22 mouse cellular contexts compared by ENCODE assay signal in the genomic region with DNA sequence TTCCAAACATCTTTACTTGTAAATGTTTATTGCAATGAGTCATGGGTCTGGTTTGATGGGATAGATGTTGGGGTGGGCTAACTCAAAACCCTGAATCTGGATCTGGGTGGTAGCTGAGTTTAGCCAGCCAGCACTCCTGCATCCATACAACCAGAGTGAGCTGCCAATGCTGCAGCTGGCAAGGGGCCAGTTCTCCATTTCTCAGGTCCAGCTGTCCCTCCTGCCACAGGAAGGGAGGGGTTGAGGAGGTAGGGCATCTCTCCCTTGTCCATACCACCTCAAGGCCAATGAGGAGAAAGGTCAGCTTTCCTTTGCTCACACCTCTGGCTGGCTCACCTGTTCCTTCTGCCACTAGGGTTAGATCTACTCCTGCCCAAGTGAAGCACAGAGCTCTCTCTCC. TPM values are rescaled to one million over a fixed set of nuclear protein-coding genes. Genes with fewer than 3 reads are reported as not detected.
A peak's percentile ranks its signal among the peaks of the same experiment; 100 is the strongest.
DNase-seq lines count a peak whose midpoint lies in the region; ATAC-seq lines count a peak whose summit lies in the region.
"Had no signal": no experiment of that assay in that cellular context is flagged by ENCODE, and none has a peak within 500 bp of the region (broad histone marks: within the 10 kb centered on the region; RNA-seq: fewer than 3 reads in every experiment).

No protein-coding gene starts in this region.

- no peaks in the 10 kb centered on the region for H3K4me1 ChIP-seq in hindbrain, embryonic 14.5 days (replicated peaks; ENCODE audit: control insufficient read depth, insufficient read depth, low read length)
- no peaks in the 10 kb centered on the region for H3K4me1 ChIP-seq in hindbrain, embryonic 13.5 days (replicated peaks)
- H3K4me1 ChIP-seq: embryonic facial prominence, embryonic 13.5 days; heart, embryonic 15.5 days; intestine, embryonic 15.5 days; limb, embryonic 10.5 days; midbrain, embryonic 15.5 days; neural tube, embryonic 15.5 days had no signal

- H3K9me3 ChIP-seq in hindbrain, embryonic 14.5 days (ENCODE audit: control insufficient read depth, low read length) = no peaks in the 10 kb centered on the region
- H3K9me3 ChIP-seq in hindbrain, embryonic 13.5 days = no peaks in the 10 kb centered on the region
- H3K9me3 ChIP-seq: embryonic facial prominence, embryonic 13.5 days; G1E; heart, embryonic 15.5 days; intestine, embryonic 15.5 days; limb, embryonic 10.5 days; midbrain, embryonic 15.5 days; neural tube, embryonic 15.5 days had no signal

- no peak overlapping the region for H3K27ac ChIP-seq in hindbrain, embryonic 14.5 days
- H3K27ac ChIP-seq in hindbrain, embryonic 13.5 days = no peak overlapping the region
- H3K27ac ChIP-seq: embryonic facial prominence, embryonic 13.5 days; heart, adult 2 months; heart, embryonic 15.5 days; intestine, embryonic 15.5 days; limb, embryonic 10.5 days; midbrain, embryonic 15.5 days; neural tube, embryonic 15.5 days had no signal

- H3K36me3 ChIP-seq in hindbrain, embryonic 14.5 days (replicated peaks; ENCODE audit: control insufficient read depth, insufficient read depth) = no peaks in the 10 kb centered on the region
- no peaks in the 10 kb centered on the region for H3K36me3 ChIP-seq in hindbrain, embryonic 13.5 days
- H3K36me3 ChIP-seq: embryonic facial prominence, embryonic 13.5 days; G1E; heart, embryonic 15.5 days; intestine, embryonic 15.5 days; limb, embryonic 10.5 days; midbrain, embryonic 15.5 days; neural tube, embryonic 15.5 days had no signal

- ATAC-seq in hindbrain, embryonic 14.5 days (ENCODE audit: low FRiP score) = no peak
- no peak for ATAC-seq in hindbrain, embryonic 13.5 days (ENCODE audit: low FRiP score)
- ATAC-seq: CD4-positive, CD25-positive, alpha-beta regulatory T cell, adult 4 months; forebrain, embryonic 16.5 days; intestine, embryonic 15.5 days; liver, postnatal 0 days; midbrain, embryonic 15.5 days had no signal

- no peaks in the 10 kb centered on the region for H3K27me3 ChIP-seq in hindbrain, embryonic 14.5 days (ENCODE audit: control insufficient read depth, insufficient read depth, low read length)
- no peaks in the 10 kb centered on the region for H3K27me3 ChIP-seq in hindbrain, embryonic 13.5 days
- H3K27me3 ChIP-seq: embryonic facial prominence, embryonic 13.5 days; heart, embryonic 15.5 days; intestine, embryonic 15.5 days; midbrain, embryonic 15.5 days; neural tube, embryonic 15.5 days had no signal

- DNase-seq in adrenal gland, postnatal 25 days = peak; percentile 2
- no peak for DNase-seq in adrenal gland, postnatal 4 days (ENCODE audit: low spot score in 2 of 2)
- peak; percentile 30 for DNase-seq in hindbrain, embryonic 14.5 days (ENCODE audit: low spot score)
- DNase-seq in left cerebral cortex, postnatal 4 days = peak; percentile 69
- DNase-seq in left cerebral cortex, postnatal 36 days (ENCODE audit: low spot score in 2 of 2) = no peak
- peak; percentile 4 for DNase-seq in R1 (ENCODE audit: low read depth, low spot score)
- DNase-seq in thymus, postnatal 10 days (ENCODE audit: low spot score in 2 of 2) = no peak
- DNase-seq: gastrocnemius, postnatal 25 days; heart, adult 2 months; liver, postnatal 0 days; lung, postnatal 10 days; thymus, postnatal 36 days had no signal

- H3K4me3 ChIP-seq in hindbrain, embryonic 14.5 days (replicated peaks; ENCODE audit: low read length) = no peak overlapping the region
- no peak overlapping the region for H3K4me3 ChIP-seq in hindbrain, embryonic 13.5 days
- H3K4me3 ChIP-seq: embryonic facial prominence, embryonic 13.5 days; heart, adult 2 months; heart, embryonic 15.5 days; intestine, embryonic 15.5 days; limb, embryonic 10.5 days; midbrain, embryonic 15.5 days; neural tube, embryonic 15.5 days had no signal

- intact Hi-C loops in left cerebral cortex, postnatal 4 days (cut with DNase I) = no loop called here
- intact Hi-C loops in left cerebral cortex, postnatal 36 days (cut with DNase I) = no loop called here

- H3K4me2 ChIP-seq in hindbrain, embryonic 14.5 days (replicated peaks) = no peak overlapping the region
- H3K4me2 ChIP-seq in hindbrain, embryonic 13.5 days = no peak overlapping the region
- H3K4me2 ChIP-seq: embryonic facial prominence, embryonic 13.5 days; heart, embryonic 15.5 days; intestine, embryonic 15.5 days; midbrain, embryonic 15.5 days; neural tube, embryonic 15.5 days had no signal

- H3K9ac ChIP-seq in hindbrain, embryonic 14.5 days = no peak overlapping the region
- H3K9ac ChIP-seq in hindbrain, embryonic 13.5 days = no peak overlapping the region
- H3K9ac ChIP-seq: embryonic facial prominence, embryonic 13.5 days; heart, embryonic 15.5 days; intestine, embryonic 15.5 days; liver, postnatal 0 days; midbrain, embryonic 15.5 days; neural tube, embryonic 15.5 days had no signal

RNA-seq across cellular contexts. Expression of gene Nr3c2, which starts 39.5 kb away (rescaled TPM):
- total RNA-seq in adrenal gland, postnatal 25 days (2021) = 12.5 and 14.9 TPM in 2 replicates
- 10 to 100 TPM in 1 of 2 experiments, 1 to 10 TPM in 1; 7.3 to 10.5 TPM for total RNA-seq in adrenal gland, postnatal 4 days (2021)
- polyA plus RNA-seq in hindbrain, embryonic 14.5 days (2014; fragmentation: Nextera tagmentation; extraction: Ambion mirVana) = 3.7 and 6.0 TPM in 2 replicates
- 2.3 and 3.4 TPM in 2 replicates for polyA plus RNA-seq in hindbrain, embryonic 13.5 days (2015; fragmentation: Nextera tagmentation; extraction: Ambion mirVana)
- total RNA-seq in left cerebral cortex, postnatal 4 days (2021) = 10 to 100 TPM; 16.9 to 24.3 TPM
- total RNA-seq in left cerebral cortex, postnatal 36 days (2021) = 10 to 100 TPM; 29.1 to 35.6 TPM

Comparison
In these comparisons a context has a peak if more than half of its experiments do, and no peak if none do; other contexts are left out.
1. DNase-seq: peak in adrenal gland, postnatal 25 days (single experiment), hindbrain, embryonic 14.5 days (single experiment), left cerebral cortex, postnatal 4 days (single experiment) and R1 (single experiment); none in adrenal gland, postnatal 4 days (0 of 2), left cerebral cortex, postnatal 36 days (0 of 2) and thymus, postnatal 10 days (0 of 2).